Mouse (Mus musculus) small intestine, adult 2 months (tissue): ENCODE measurements at regions not wholly inside any gene's neighbourhood (a gene's known extent, or its start where the extent isn't known, plus 50 kb on each side); places are given as distances from the start of the nearest gene placed in this dataset.

ENCODE experiments used
- CTCF ChIP-seq: fragments of 200-500 bp; IDR thresholded peaks from 2 replicates; pipeline ENCODE4 v1.5.1; 2012; ENCODE audit warnings: low read depth, mild to moderate bottlenecking, control low read depth, inconsistent platforms, low read length, moderate library complexity, mixed read lengths; ENCODE audit not compliant: insufficient replicate concordance, insufficient read length; ENCODE audit errors: extremely low read depth
- POLR2A ChIP-seq: fragments of 200-500 bp; IDR thresholded peaks from 2 replicates; pipeline ENCODE4 v1.6.1; 2012; ENCODE audit warnings: low read depth, mild to moderate bottlenecking, control low read depth, inconsistent platforms, low read length, moderate library complexity

- TF ChIP-seq CTCF (no peak), POLR2A (no peak)
Observed at GRCm38 (mm10) chr1:167936726-167937125, 247.7 kb downstream of the Lmx1a start.
